Mouse (Mus musculus) bone marrow macrophage, adult 2 months (primary cell): Measurements from ENCODE around the gene H2al1o. TPM values are rescaled to one million over a fixed set of nuclear protein-coding genes. Genes with fewer than 3 reads are reported as not detected.
"Not testable (repeated sequence)": the region's sequence is repeated elsewhere in the genome, so short reads cannot be mapped to it uniquely, and the experiment has no call there.

Experiments used
- H3K27ac ChIP-seq: 2 replicates; pipeline ENCODE4 v1.5.1; 2012; ENCODE audit warnings: low read depth, low read length; ENCODE audit not compliant: insufficient read depth
- H3K4me1 ChIP-seq: 2 replicates; pipeline ENCODE4 v1.6.1; 2012; ENCODE audit warnings: low read length; ENCODE audit not compliant: control insufficient read depth, insufficient read depth
- H3K4me3 ChIP-seq: 2 replicates; pipeline ENCODE4 v1.5.1; 2012; ENCODE audit warnings: mild to moderate bottlenecking, low read length, moderate library complexity; ENCODE audit not compliant: insufficient read depth
- CTCF ChIP-seq: IDR thresholded peaks from 2 replicates; pipeline ENCODE4 v1.5.1; 2012; ENCODE audit warnings: low read depth, mild to moderate bottlenecking, low read length, moderate library complexity
- POLR2A ChIP-seq: IDR thresholded peaks from 2 replicates; pipeline ENCODE4 v1.6.1; 2012; ENCODE audit warnings: mild to moderate bottlenecking, low read depth, low read length, borderline replicate concordance
- polyA plus RNA-seq: library from polyadenylated mRNA; stranded (reverse); fragments of >200 nt; gene quantifications from 2 replicates; pipeline ENCODE4 v1.2.4, GENCODE M21; 2012; ENCODE audit not compliant: missing spikeins, insufficient read depth, insufficient read length

H2al1o gene
- not detected in 2 replicates for polyA plus RNA-seq

- H3K4me1 ChIP-seq, H3K27ac ChIP-seq, H3K4me3 ChIP-seq: not testable (repeated sequence)
These were observed at the start of gene H2al1o for GRCm38 (mm10) chrX:9572309-9572708. Gene H2al1o (minus strand): TSS chrX:9572409.

DNA sequence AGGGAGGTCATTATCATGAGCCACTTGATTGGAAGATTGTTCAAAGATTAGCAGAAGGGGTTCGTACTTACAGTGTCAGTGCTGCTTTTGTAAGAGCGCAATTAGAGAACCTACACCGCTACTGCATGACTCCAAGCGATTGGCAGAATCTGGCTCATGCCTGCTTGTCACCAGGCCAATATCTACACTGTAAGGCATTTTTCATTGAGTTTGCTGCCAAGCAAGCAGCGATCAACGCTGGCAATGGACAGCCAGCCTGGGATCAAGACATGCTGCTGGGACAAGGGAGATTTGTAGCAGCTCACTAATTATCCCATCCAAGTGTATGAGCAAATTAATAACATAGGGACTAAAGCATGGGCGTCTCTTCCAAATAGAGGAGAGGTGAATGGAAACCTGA is 25.8 kb upstream of the H2al1o start:
- not testable (repeated sequence) for H3K4me1 ChIP-seq

GRCm38 (mm10) chrX:9536881-9537280 is 35.3 kb downstream of the H2al1o start:
- Histone ChIP-seq H3K4me3 (no peak overlapping the region), H3K4me1 (no peaks in the 10 kb centered on the region), H3K27ac (no peak overlapping the region)
- no peak for TF ChIP-seq CTCF
- no peak for TF ChIP-seq POLR2A

More for the DNA sequence above, 25.8 kb upstream of the H2al1o start:
- not testable (repeated sequence) for H3K27ac ChIP-seq, H3K4me3 ChIP-seq

Other genes starting within 250 kb of the H2al1o start
- gene H2al1k, start 221.8 kb downstream of the H2al1o start, polyA plus RNA-seq: not detected in 2 replicates
- gene Cybb, start 84.6 kb downstream of the H2al1o start, polyA plus RNA-seq: 784 and 847 TPM in 2 replicates
- 102 and 105 TPM in 2 replicates for gene Dynlt3, start 90.6 kb upstream of the H2al1o start, polyA plus RNA-seq